Mouse (Mus musculus) cerebellum, adult 2 months (tissue): Measurements from ENCODE around the gene Adamtsl3. TPM values are rescaled to one million over a fixed set of nuclear protein-coding genes. Genes with fewer than 3 reads are reported as not detected.

Experiments used
- DNase-seq, 2 experiments: peaks; one replicate each; pipeline ENCODE4 v3.0.0; 2021
- H3K27ac ChIP-seq: fragments of 200-500 bp; 2 replicates; pipeline ENCODE4 v1.5.1; 2012; ENCODE audit warnings: low read length, control low read depth, inconsistent platforms; ENCODE audit not compliant: insufficient read depth
- H3K27me3 ChIP-seq: fragments of 200-500 bp; 2 replicates; pipeline ENCODE4 v1.6.1; 2012; ENCODE audit warnings: inconsistent platforms, mild to moderate bottlenecking, low read length, moderate library complexity; ENCODE audit not compliant: control insufficient read depth, insufficient read depth
- H3K4me1 ChIP-seq: fragments of 200-500 bp; 2 replicates; pipeline ENCODE4 v1.6.1; 2011; ENCODE audit warnings: low read length; ENCODE audit not compliant: control insufficient read depth, insufficient read depth
- H3K4me3 ChIP-seq: fragments of 200-500 bp; replicated peaks from 2 replicates; pipeline ENCODE3; 2011; ENCODE audit warnings: mild to moderate bottlenecking, low read depth, low read length, control low read depth; ENCODE audit not compliant: insufficient read depth
- CTCF ChIP-seq: fragments of 200-500 bp; IDR thresholded peaks from 2 replicates; pipeline ENCODE4 v1.5.1; 2011; ENCODE audit warnings: low read depth, mild to moderate bottlenecking, control low read depth, low read length, moderate library complexity, borderline replicate concordance; ENCODE audit not compliant: insufficient read depth
- POLR2A ChIP-seq: fragments of 200-500 bp; IDR thresholded peaks from 2 replicates; pipeline ENCODE4 v1.6.1; 2011; ENCODE audit warnings: low read length, control low read depth, borderline replicate concordance; ENCODE audit not compliant: insufficient read depth
- WGBS: fragments of 180-500 bp; shearing (Covaris S2); methylation state at CpG from one replicate; pipeline ENCODE4 v1.1.7; 2018; 5-methylcytosine and 5-hydroxymethylcytosine counted together
- polyA plus RNA-seq: library from polyadenylated mRNA; depleted of rRNA; stranded (reverse); fragments of >200 nt; gene quantifications from 2 replicates; pipeline ENCODE4 v1.2.3, GENCODE M21; 2012

Gene Adamtsl3
- polyA plus RNA-seq, 1 experiment, result 0.72 TPM

- TF ChIP-seq CTCF, result no peak
- Histone ChIP-seq H3K4me1 (no peaks in the 10 kb centered on the region; the same call in 1 of the 2 replicates), H3K27ac (no peak overlapping the region), H3K4me3 (no peak overlapping the region), H3K27me3 (no peaks in the 10 kb centered on the region)
- WGBS, result 7% methylated on average over 1 of the region's 1 CpGs
- DNase-seq, result peak in 1 of 2 experiments; percentile 56
Measured at GRCm38 (mm10) chr7:82572981-82573380, 237.5 kb downstream of the Adamtsl3 start.

- no peak for TF ChIP-seq POLR2A
- TF ChIP-seq CTCF, result no peak
- Histone ChIP-seq H3K4me3 (no peak overlapping the region), H3K27ac (no peak overlapping the region), H3K27me3 (no peaks in the 10 kb centered on the region), H3K4me1 (no peaks in the 10 kb centered on the region)
- 74% methylated on average over 3 of the region's 3 CpGs for WGBS
- DNase-seq, result no peak
Measured at GRCm38 (mm10) chr7:82580007-82580406, 244.5 kb downstream of the Adamtsl3 start.

- WGBS, result 64% methylated on average over 5 of the region's 5 CpGs
- H3K4me1 ChIP-seq, result no peaks in the 10 kb centered on the region
Measured at GRCm38 (mm10) chr7:82581802-82582201, 246.3 kb downstream of the Adamtsl3 start.

GRCm38 (mm10) chr7:82582534-82582933, 247.0 kb downstream of the Adamtsl3 start:
- no peak overlapping the region for H3K27ac ChIP-seq
- no peaks in the 10 kb centered on the region for H3K27me3 ChIP-seq
- H3K4me3 ChIP-seq, result no peak overlapping the region
- TF ChIP-seq CTCF (no peak), POLR2A (no peak)
- DNase-seq, result no peak
- no peaks in the 10 kb centered on the region for H3K4me1 ChIP-seq
- 85% methylated on average over 4 of the region's 4 CpGs for WGBS

More at GRCm38 (mm10) chr7:82581802-82582201, 246.3 kb downstream of the Adamtsl3 start:
- DNase-seq, result no peak
- TF ChIP-seq CTCF, result no peak
- Histone ChIP-seq H3K4me3 (no peak overlapping the region), H3K27me3 (no peaks in the 10 kb centered on the region), H3K27ac (no peak overlapping the region)

GRCm38 (mm10) chr7:82590931-82591330, 255.4 kb downstream of the Adamtsl3 start:
- Histone ChIP-seq H3K27ac (no peak overlapping the region), H3K4me1 (no peaks in the 10 kb centered on the region), H3K4me3 (no peak overlapping the region), H3K27me3 (no peaks in the 10 kb centered on the region)
- DNase-seq, result no peak
- 92% methylated on average over 6 of the region's 6 CpGs for WGBS
- TF ChIP-seq POLR2A (no peak), CTCF (no peak)

GRCm38 (mm10) chr7:82602008-82602407, 266.5 kb downstream of the Adamtsl3 start:
- WGBS, result 66% methylated on average over 4 of the region's 4 CpGs
- Histone ChIP-seq H3K27me3 (no peaks in the 10 kb centered on the region), H3K4me3 (no peak overlapping the region), H3K27ac (no peak overlapping the region), H3K4me1 (no peaks in the 10 kb centered on the region)
- TF ChIP-seq CTCF (no peak), POLR2A (no peak)
- no peak for DNase-seq

- 89% methylated on average over 6 of the region's 6 CpGs for WGBS
- Histone ChIP-seq H3K4me1 (no peaks in the 10 kb centered on the region), H3K27me3 (no peaks in the 10 kb centered on the region), H3K4me3 (no peak overlapping the region), H3K27ac (no peak overlapping the region)
- no peak for DNase-seq
- no peak for TF ChIP-seq CTCF
- TF ChIP-seq POLR2A, result no peak
Measured at GRCm38 (mm10) chr7:82605425-82605824, 269.9 kb downstream of the Adamtsl3 start.

- no peak overlapping the region for H3K27ac ChIP-seq
- H3K27me3 ChIP-seq, result no peaks in the 10 kb centered on the region
- TF ChIP-seq CTCF, result no peak
- H3K4me1 ChIP-seq, result no peaks in the 10 kb centered on the region
- DNase-seq, result no peak
- 73% methylated on average over 3 of the region's 3 CpGs for WGBS
- no peak overlapping the region for H3K4me3 ChIP-seq
Measured at GRCm38 (mm10) chr7:82609629-82610028, 274.1 kb downstream of the Adamtsl3 start.
